In the genomic region with DNA sequence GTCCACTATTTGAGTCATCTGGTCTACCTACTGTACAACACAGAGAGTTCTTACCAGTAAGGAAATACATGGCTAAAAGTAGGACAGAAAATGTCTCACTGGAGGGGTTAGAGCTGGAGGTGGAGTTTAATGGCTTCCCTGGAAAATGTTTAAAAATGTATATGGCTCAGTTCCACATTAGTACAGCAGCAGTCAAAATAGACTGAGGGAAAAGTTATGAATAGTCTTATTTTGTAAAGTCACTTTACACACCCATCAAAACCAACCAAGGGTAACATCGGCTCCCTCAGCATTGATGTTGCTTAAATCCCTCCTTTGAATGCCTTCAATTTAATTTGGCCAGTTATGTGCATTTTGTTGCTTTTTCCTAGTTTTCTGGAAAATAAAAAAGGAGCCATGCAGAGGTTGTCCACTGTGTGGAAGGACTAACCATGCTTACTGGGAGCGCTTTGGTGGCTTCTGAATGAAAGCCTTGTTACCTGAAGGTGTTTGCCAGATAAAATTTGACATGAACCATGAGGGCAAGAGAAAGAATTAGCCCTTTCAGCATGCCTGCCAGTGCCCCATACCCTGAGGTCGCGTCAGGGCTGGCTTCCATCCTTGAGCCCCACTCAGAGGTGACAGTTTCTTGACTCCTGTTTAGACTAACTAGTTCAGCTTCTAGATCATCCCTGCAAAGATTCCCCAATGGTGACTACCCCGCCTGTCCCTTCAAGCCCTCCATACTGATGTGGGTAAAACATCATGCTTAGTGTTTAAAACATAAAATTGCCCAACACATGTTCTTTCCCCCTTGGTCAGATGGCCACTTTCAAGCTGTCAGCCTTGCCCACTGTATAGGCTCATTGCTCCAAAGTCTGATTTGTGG, we compare ENCODE assay signal across 20 mouse cellular contexts.
"Had no signal": no experiment of that assay in that cellular context is flagged by ENCODE, and none has a peak within 500 bp of the region (broad histone marks: within the 10 kb centered on the region; RNA-seq: fewer than 3 reads in every experiment).

No protein-coding gene starts in this region.

- H3K9me3 ChIP-seq: intestine, embryonic 15.5 days; liver, embryonic 13.5 days; midbrain, embryonic 12.5 days; midbrain, embryonic 15.5 days; neural tube, embryonic 13.5 days; stomach, embryonic 15.5 days had no signal

- H3K36me3 ChIP-seq: intestine, embryonic 15.5 days; liver, embryonic 13.5 days; midbrain, embryonic 12.5 days; midbrain, embryonic 15.5 days; neural tube, embryonic 13.5 days; stomach, embryonic 15.5 days had no signal

- ATAC-seq: intestine, embryonic 15.5 days; midbrain, embryonic 15.5 days had no signal

- H3K4me2 ChIP-seq: intestine, embryonic 15.5 days; liver, embryonic 13.5 days; midbrain, embryonic 12.5 days; midbrain, embryonic 15.5 days; neural tube, embryonic 13.5 days; stomach, embryonic 15.5 days had no signal

- H3K9ac ChIP-seq: intestine, embryonic 15.5 days; liver, embryonic 13.5 days; midbrain, embryonic 12.5 days; midbrain, embryonic 15.5 days; neural tube, embryonic 13.5 days; stomach, embryonic 15.5 days had no signal

- H3K27ac ChIP-seq: intestine, embryonic 15.5 days; kidney, postnatal 0 days; layer of hippocampus, adult 2 months; liver, embryonic 13.5 days; midbrain, embryonic 12.5 days; midbrain, embryonic 15.5 days; neural tube, embryonic 13.5 days; stomach, embryonic 15.5 days had no signal

- H3K4me1 ChIP-seq: intestine, embryonic 15.5 days; liver, embryonic 13.5 days; midbrain, embryonic 12.5 days; midbrain, embryonic 15.5 days; neural tube, embryonic 13.5 days; stomach, embryonic 15.5 days had no signal

- H3K4me3 ChIP-seq: intestine, embryonic 15.5 days; layer of hippocampus, adult 2 months; liver, embryonic 13.5 days; midbrain, embryonic 12.5 days; midbrain, embryonic 15.5 days; myocyte; neural tube, embryonic 13.5 days; stomach, embryonic 15.5 days had no signal

- DNase-seq: kidney, adult 11 months; kidney, adult 9 months; kidney, postnatal 25 days; layer of hippocampus, adult 9-11 months; liver, embryonic 13.5 days; lung, adult 2 months; lung, postnatal 14 days; lung, postnatal 4 days; retina, postnatal 1 day; right cerebral cortex, postnatal 25 days; spleen, adult 18-20 months; thymus, postnatal 36 days had no signal

- H3K27me3 ChIP-seq: intestine, embryonic 15.5 days; liver, embryonic 13.5 days; midbrain, embryonic 12.5 days; midbrain, embryonic 15.5 days; neural tube, embryonic 13.5 days; stomach, embryonic 15.5 days had no signal
